Mouse (Mus musculus): ENCODE data around the gene Gphn. TPM values are rescaled to one million over a fixed set of nuclear protein-coding genes. Genes with fewer than 3 reads are reported as not detected.

Gene Gphn
- polyA plus RNA-seq, 1 experiment, result 6.7 TPM

DNA sequence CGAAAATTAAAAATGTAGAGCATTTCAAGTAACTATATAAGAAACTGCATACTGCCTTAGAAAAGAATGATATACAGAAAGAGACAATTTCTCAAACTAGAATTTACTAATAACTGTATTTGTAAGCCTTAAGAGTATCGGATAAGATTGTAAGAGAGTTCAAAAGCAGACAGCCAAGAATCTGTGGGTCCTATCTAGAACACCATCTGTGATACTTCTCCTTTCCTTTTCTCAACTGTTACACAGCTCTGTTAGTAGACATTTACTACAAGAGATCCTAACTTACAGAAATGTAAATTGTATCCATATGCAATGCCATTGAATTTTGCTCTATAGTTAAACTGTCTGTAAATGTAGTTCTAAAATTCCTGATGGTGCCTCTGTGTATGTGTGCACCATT lies 324.7 kb downstream of the Gphn start:
- Histone ChIP-seq H3K36me3 (ENCODE audit: control insufficient read depth, insufficient read depth, low read length, poor library complexity, severe bottlenecking) (no peaks in the 10 kb centered on the region), H3K9me3 (replicated peaks; ENCODE audit: control insufficient read depth, insufficient read depth, low read length, poor library complexity, severe bottlenecking) (no peaks in the 10 kb centered on the region), H3K4me1 (ENCODE audit: control insufficient read depth, insufficient read depth, low read length) (no peaks in the 10 kb centered on the region), H3K27ac (ENCODE audit: insufficient read depth, low read length) (no peak overlapping the region), H3K9ac (ENCODE audit: low read depth, poor library complexity, severe bottlenecking) (no peak overlapping the region), H3K27me3 (ENCODE audit: control insufficient read depth, insufficient read depth, low read length, poor library complexity, severe bottlenecking) (no peaks in the 10 kb centered on the region), H3K4me3 (ENCODE audit: low read depth, low read length) (no peak overlapping the region)
- no peak for TF ChIP-seq EP300 (IDR thresholded peaks at IDR 0.05; ENCODE audit: insufficient read depth, low read depth, low read length)
- TF ChIP-seq CTCF (IDR thresholded peaks at IDR 0.05; ENCODE audit: low read depth, low read length), result no peak
- TF ChIP-seq POLR2A (IDR thresholded peaks at IDR 0.05; ENCODE audit: insufficient read depth, low read length), result no peak

DNA sequence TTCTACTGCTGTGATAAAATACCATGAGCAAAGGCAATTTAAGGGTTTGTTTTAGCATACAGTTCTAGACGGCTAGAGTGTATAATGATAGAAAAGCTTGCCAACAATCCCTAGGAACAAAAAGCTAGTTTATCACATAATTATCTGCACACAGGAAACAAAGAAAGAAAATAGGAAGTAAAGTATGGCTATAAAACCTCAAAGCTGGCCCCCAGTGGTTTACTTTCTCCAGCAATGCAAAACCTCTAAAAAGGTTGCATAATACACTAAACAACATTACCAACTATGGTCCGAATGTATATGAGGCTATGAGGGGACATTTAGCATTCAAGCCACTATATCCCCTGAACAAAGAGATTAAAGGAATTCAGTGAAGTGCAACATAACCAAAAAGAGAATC lies 405.6 kb downstream of the Gphn start:
- Histone ChIP-seq H3K9me3 (replicated peaks; ENCODE audit: control insufficient read depth, insufficient read depth, low read length, poor library complexity, severe bottlenecking) (no peaks in the 10 kb centered on the region), H3K27me3 (ENCODE audit: control insufficient read depth, insufficient read depth, low read length, poor library complexity, severe bottlenecking) (no peaks in the 10 kb centered on the region), H3K27ac (ENCODE audit: insufficient read depth, low read length) (no peak overlapping the region), H3K4me3 (ENCODE audit: low read depth, low read length) (no peak overlapping the region), H3K4me1 (ENCODE audit: control insufficient read depth, insufficient read depth, low read length) (no peaks in the 10 kb centered on the region), H3K36me3 (ENCODE audit: control insufficient read depth, insufficient read depth, low read length, poor library complexity, severe bottlenecking) (no peaks in the 10 kb centered on the region), H3K9ac (ENCODE audit: low read depth, poor library complexity, severe bottlenecking) (no peak overlapping the region)
- TF ChIP-seq EP300 (IDR thresholded peaks at IDR 0.05; ENCODE audit: insufficient read depth, low read depth, low read length) (no peak), POLR2A (IDR thresholded peaks at IDR 0.05; ENCODE audit: insufficient read depth, low read length) (no peak), CTCF (IDR thresholded peaks at IDR 0.05; ENCODE audit: low read depth, low read length) (no peak)

GRCm38 (mm10) chr12:78639466-78639865 lies 413.3 kb downstream of the Gphn start:
- no peak overlapping the region for H3K9ac ChIP-seq (ENCODE audit: low read depth, poor library complexity, severe bottlenecking)
- H3K4me1 ChIP-seq (ENCODE audit: control insufficient read depth, insufficient read depth, low read length), result no peaks in the 10 kb centered on the region
- H3K27me3 ChIP-seq (ENCODE audit: control insufficient read depth, insufficient read depth, low read length, poor library complexity, severe bottlenecking), result no peaks in the 10 kb centered on the region
- TF ChIP-seq CTCF (IDR thresholded peaks at IDR 0.05; ENCODE audit: low read depth, low read length) (no peak), EP300 (IDR thresholded peaks at IDR 0.05; ENCODE audit: insufficient read depth, low read depth, low read length) (no peak), POLR2A (IDR thresholded peaks at IDR 0.05; ENCODE audit: insufficient read depth, low read length) (no peak)
- H3K36me3 ChIP-seq (ENCODE audit: control insufficient read depth, insufficient read depth, low read length, poor library complexity, severe bottlenecking), result no peaks in the 10 kb centered on the region
- no peaks in the 10 kb centered on the region for H3K9me3 ChIP-seq (replicated peaks; ENCODE audit: control insufficient read depth, insufficient read depth, low read length, poor library complexity, severe bottlenecking)
- no peak overlapping the region for H3K27ac ChIP-seq (ENCODE audit: insufficient read depth, low read length)
- H3K4me3 ChIP-seq (ENCODE audit: low read depth, low read length), result no peak overlapping the region

GRCm38 (mm10) chr12:78640086-78640485 lies 413.9 kb downstream of the Gphn start:
- no peaks in the 10 kb centered on the region for H3K4me1 ChIP-seq (ENCODE audit: control insufficient read depth, insufficient read depth, low read length)
- H3K9me3 ChIP-seq (replicated peaks; ENCODE audit: control insufficient read depth, insufficient read depth, low read length, poor library complexity, severe bottlenecking), result no peaks in the 10 kb centered on the region
- H3K27ac ChIP-seq (ENCODE audit: insufficient read depth, low read length), result no peak overlapping the region
- no peak overlapping the region for H3K9ac ChIP-seq (ENCODE audit: low read depth, poor library complexity, severe bottlenecking)
- H3K27me3 ChIP-seq (ENCODE audit: control insufficient read depth, insufficient read depth, low read length, poor library complexity, severe bottlenecking), result no peaks in the 10 kb centered on the region
- no peaks in the 10 kb centered on the region for H3K36me3 ChIP-seq (ENCODE audit: control insufficient read depth, insufficient read depth, low read length, poor library complexity, severe bottlenecking)
- TF ChIP-seq CTCF (IDR thresholded peaks at IDR 0.05; ENCODE audit: low read depth, low read length) (no peak), POLR2A (IDR thresholded peaks at IDR 0.05; ENCODE audit: insufficient read depth, low read length) (no peak), EP300 (IDR thresholded peaks at IDR 0.05; ENCODE audit: insufficient read depth, low read depth, low read length) (no peak)
- H3K4me3 ChIP-seq (ENCODE audit: low read depth, low read length), result no peak overlapping the region

GRCm38 (mm10) chr12:78641220-78641619 lies 415.0 kb downstream of the Gphn start:
- TF ChIP-seq POLR2A (IDR thresholded peaks at IDR 0.05; ENCODE audit: insufficient read depth, low read length) (no peak), CTCF (IDR thresholded peaks at IDR 0.05; ENCODE audit: low read depth, low read length) (no peak), EP300 (IDR thresholded peaks at IDR 0.05; ENCODE audit: insufficient read depth, low read depth, low read length) (no peak)
- no peaks in the 10 kb centered on the region for H3K36me3 ChIP-seq (ENCODE audit: control insufficient read depth, insufficient read depth, low read length, poor library complexity, severe bottlenecking)
- no peaks in the 10 kb centered on the region for H3K9me3 ChIP-seq (replicated peaks; ENCODE audit: control insufficient read depth, insufficient read depth, low read length, poor library complexity, severe bottlenecking)
- no peak overlapping the region for H3K27ac ChIP-seq (ENCODE audit: insufficient read depth, low read length)
- no peaks in the 10 kb centered on the region for H3K27me3 ChIP-seq (ENCODE audit: control insufficient read depth, insufficient read depth, low read length, poor library complexity, severe bottlenecking)
- no peak overlapping the region for H3K4me3 ChIP-seq (ENCODE audit: low read depth, low read length)
- no peaks in the 10 kb centered on the region for H3K4me1 ChIP-seq (ENCODE audit: control insufficient read depth, insufficient read depth, low read length)
- H3K9ac ChIP-seq (ENCODE audit: low read depth, poor library complexity, severe bottlenecking), result no peak overlapping the region

DNA sequence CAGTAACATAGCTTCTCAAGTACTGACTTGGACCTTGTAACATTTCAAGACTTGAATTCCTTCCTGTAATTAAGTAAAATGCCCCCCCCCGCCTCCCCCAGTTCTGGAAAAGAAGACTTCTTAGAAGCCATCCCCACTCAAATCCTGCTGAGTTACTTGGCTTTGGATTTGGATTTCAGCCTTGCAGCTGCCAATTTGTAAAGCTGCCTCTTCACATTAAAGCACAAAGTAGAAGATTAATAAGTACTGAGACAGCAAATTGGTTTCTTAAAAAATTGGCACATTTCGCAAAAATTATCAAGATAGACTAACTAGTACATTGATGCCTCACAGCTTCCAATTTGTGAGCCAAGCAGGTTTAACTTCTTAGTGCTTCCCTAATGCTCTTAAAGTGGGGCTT lies 417.5 kb downstream of the Gphn start:
- TF ChIP-seq CTCF (IDR thresholded peaks at IDR 0.05; ENCODE audit: low read depth, low read length), result no peak
- TF ChIP-seq POLR2A (IDR thresholded peaks at IDR 0.05; ENCODE audit: insufficient read depth, low read length), result no peak
- TF ChIP-seq EP300 (IDR thresholded peaks at IDR 0.05; ENCODE audit: insufficient read depth, low read depth, low read length), result no peak
- Histone ChIP-seq H3K9ac (ENCODE audit: low read depth, poor library complexity, severe bottlenecking) (no peak overlapping the region), H3K4me1 (ENCODE audit: control insufficient read depth, insufficient read depth, low read length) (no peaks in the 10 kb centered on the region), H3K27ac (ENCODE audit: insufficient read depth, low read length) (no peak overlapping the region), H3K27me3 (ENCODE audit: control insufficient read depth, insufficient read depth, low read length, poor library complexity, severe bottlenecking) (no peaks in the 10 kb centered on the region), H3K36me3 (ENCODE audit: control insufficient read depth, insufficient read depth, low read length, poor library complexity, severe bottlenecking) (no peaks in the 10 kb centered on the region), H3K4me3 (ENCODE audit: low read depth, low read length) (no peak overlapping the region), H3K9me3 (replicated peaks; ENCODE audit: control insufficient read depth, insufficient read depth, low read length, poor library complexity, severe bottlenecking) (no peaks in the 10 kb centered on the region)
